Mouse (Mus musculus) megakaryocyte-erythroid progenitor cell, adult 5-6 weeks (primary cell): ENCODE measurements around the gene Cst10. TPM values are rescaled to one million over a fixed set of nuclear protein-coding genes. Genes with fewer than 3 reads are reported as not detected.

Experiments used
- ATAC-seq: replicated peaks from 2 replicates; pipeline ENCODE4 v1.8.0; 2016; ENCODE audit warnings: mild to moderate bottlenecking, inconsistent platforms; ENCODE audit not compliant: severe bottlenecking, poor library complexity, low FRiP score, low TSS enrichment
- total RNA-seq, 2 experiments: library from RNA; stranded (forward) in 1 of 2; stranded (reverse) in 1 of 2; fragments of 200-1000, 215-1000 nt in 1 of 2; fragments of >200 nt in 1 of 2; fragmentation: Nextera tagmentation in 1 of 2; gene quantifications; 2 replicates each; pipeline ENCODE4 v1.2.3; 2014 to 2017

Cst10 gene
- not detected in 2 replicates for total RNA-seq (2014; fragmentation: Nextera tagmentation)
- not detected in 2 replicates for total RNA-seq (2017)

DNA sequence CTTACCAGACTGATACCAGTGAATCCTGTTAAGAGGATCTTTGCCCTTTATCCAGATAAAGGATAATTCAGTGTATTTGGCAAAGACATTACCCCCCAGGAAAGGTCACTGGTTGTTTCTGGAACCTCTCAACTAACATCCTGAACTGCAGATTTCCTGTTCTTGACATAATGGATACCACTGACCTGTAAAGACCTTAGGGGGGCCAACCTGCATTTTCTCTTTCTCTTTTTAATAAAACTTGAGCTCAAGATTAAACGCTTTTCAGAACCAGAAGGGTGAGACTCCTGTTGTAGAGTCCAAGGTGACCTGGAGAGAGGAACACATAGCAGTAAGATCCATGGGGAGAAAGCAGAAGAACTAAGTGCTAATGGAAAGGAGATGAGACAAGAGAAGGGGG, at the start of gene Cst10:
Cst10 (plus strand) TSS at position 301 of the 400 bp plus-strand sequence.
- no peak for ATAC-seq

DNA sequence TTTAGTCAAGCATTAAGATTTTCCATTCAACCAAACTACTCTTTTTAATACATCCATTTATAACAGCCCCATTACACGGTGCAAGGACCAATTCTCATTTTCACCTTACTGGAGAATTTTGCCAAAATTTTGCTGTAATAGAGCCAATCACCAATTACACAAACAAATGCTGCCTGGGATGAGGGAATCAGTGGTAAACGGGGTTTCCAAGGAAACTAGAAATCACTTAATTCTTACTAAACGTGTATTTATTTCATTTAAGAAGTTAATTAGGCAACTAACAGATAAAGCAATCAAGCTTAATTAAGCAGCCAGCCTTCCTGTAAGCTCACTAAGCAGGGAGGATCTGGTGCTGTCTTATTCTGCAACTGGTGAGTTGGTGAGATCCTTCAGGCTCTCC, 11.9 kb upstream of the Cst10 start:
- ATAC-seq: no peak

DNA sequence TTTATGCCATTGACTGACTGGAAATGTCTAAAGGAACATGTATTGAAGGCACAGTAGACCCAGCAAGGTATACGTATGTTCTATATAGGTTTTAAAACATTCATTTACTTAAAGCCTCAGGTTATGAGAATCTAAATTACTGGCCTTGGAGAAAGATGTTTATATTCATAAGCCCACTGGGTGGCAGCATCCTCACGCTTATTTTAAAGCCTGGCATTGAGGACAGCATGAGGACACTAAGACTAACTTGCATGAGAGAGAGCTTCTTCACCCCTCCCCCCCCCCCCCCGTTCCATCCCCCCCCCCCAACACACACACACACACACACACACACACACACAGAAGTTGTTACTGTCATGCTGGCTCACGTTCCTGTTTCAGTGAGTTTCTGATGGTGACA, 17.7 kb downstream of the Cst10 start:
- ATAC-seq: no peak
